Mouse (Mus musculus) lung, postnatal 0 days (tissue): ENCODE data around the gene Sugp1. TPM values are rescaled to one million over a fixed set of nuclear protein-coding genes. Genes with fewer than 3 reads are reported as not detected.

Experiments
- ATAC-seq: fragments of 200-750 bp; cut with Nextera tagmentation; 2 replicates; pipeline ENCODE4 v1.8.0; 2017; ENCODE audit warnings: moderate library complexity
- DNase-seq: peaks from one replicate; pipeline ENCODE4 v3.0.0-alpha.2; 2016; ENCODE audit warnings: low spot score
- H3K27ac ChIP-seq: fragments of 300-500 bp; sonication (generic); 2 replicates; pipeline ENCODE4 v1.5.1; 2014; ENCODE audit warnings: antibody characterized with exemption, mild to moderate bottlenecking, low read length, mixed read lengths
- H3K27me3 ChIP-seq: fragments of 300-500 bp; sonication (generic); replicated peaks from 2 replicates; pipeline ENCODE4 v1.6.1; 2014; ENCODE audit warnings: low read length, mixed read lengths; ENCODE audit not compliant: insufficient read depth
- H3K36me3 ChIP-seq: fragments of 300-500 bp; sonication (generic); 2 replicates; pipeline ENCODE4 v1.6.1; 2014; ENCODE audit warnings: low read length, mixed read lengths; ENCODE audit not compliant: insufficient read depth
- H3K4me1 ChIP-seq: fragments of 300-500 bp; sonication (generic); 2 replicates; pipeline ENCODE4 v1.6.1; 2014; ENCODE audit warnings: antibody characterized with exemption, low read depth, low read length, mixed read lengths; ENCODE audit not compliant: insufficient read depth
- H3K4me2 ChIP-seq: fragments of 300-500 bp; sonication (generic); replicated peaks from 2 replicates; pipeline ENCODE4 v1.6.1; 2014; ENCODE audit warnings: low read depth, mild to moderate bottlenecking, low read length, moderate library complexity, mixed read lengths
- H3K4me3 ChIP-seq: fragments of 300-500 bp; sonication (generic); 2 replicates; pipeline ENCODE4 v1.5.1; 2014; ENCODE audit warnings: low read depth, low read length
- H3K9ac ChIP-seq: fragments of 300-500 bp; sonication (generic); replicated peaks from 2 replicates; pipeline ENCODE4 v1.6.1; 2014; ENCODE audit warnings: low read depth, mild to moderate bottlenecking
- H3K9me3 ChIP-seq: fragments of 300-500 bp; sonication (generic); 2 replicates; pipeline ENCODE4 v1.6.1; 2016; ENCODE audit warnings: low read length, mixed read lengths
- CTCF ChIP-seq: IDR thresholded peaks from 2 replicates; pipeline ENCODE4 v1.5.1; 2016; ENCODE audit warnings: antibody characterized with exemption, mild to moderate bottlenecking
- EP300 ChIP-seq: IDR thresholded peaks from 2 replicates; pipeline ENCODE4 v1.6.1; 2016; ENCODE audit warnings: antibody characterized with exemption, mild to moderate bottlenecking, control low read depth
- WGBS: fragments of 180-500 bp; shearing (Covaris S2); extraction: QIAGEN DNeasy Blood & Tissue Kit; methylation state at CpG from one replicate; pipeline ENCODE4 v1.1.7; 2014; 5-methylcytosine and 5-hydroxymethylcytosine counted together
- polyA plus RNA-seq: library from polyadenylated mRNA; unstranded; fragments of >200 nt; fragmentation: Nextera tagmentation; extraction: Ambion mirVana; gene quantifications from 2 replicates; pipeline ENCODE4 v1.2.1, GENCODE M21; 2015

Sugp1 gene
- polyA plus RNA-seq, 1 experiment from 2014 or later = 27.3 TPM

DNA sequence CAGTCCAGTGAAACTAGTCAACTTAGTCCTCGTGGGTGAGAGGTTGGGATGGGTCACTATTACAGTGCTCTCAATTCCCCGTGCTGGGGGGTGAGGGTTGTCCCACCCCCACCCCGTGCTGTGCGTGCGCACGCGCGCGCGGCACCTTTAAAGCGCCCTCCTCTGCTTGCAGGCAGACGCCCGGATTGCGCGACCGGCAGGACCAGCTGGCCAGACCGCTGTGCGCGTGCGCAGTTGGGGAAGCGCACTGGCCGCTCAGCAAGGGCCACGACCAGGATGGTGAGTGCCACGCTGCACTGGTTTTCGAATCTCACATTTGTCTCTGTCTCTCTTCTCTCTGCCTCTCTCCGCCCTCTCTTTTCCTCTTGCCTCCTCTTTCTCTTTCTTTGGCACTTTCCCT, 40.7 kb downstream of the Sugp1 start, which contains the start of gene Hapln4:
Hapln4 (plus strand) TSS at position 173 of the 400 bp plus-strand sequence.
- H3K27ac ChIP-seq = no peak within 1 kb of the TSS
- H3K27me3 ChIP-seq = peaks cover 52% of the 10 kb centered on the region
- peak within 1 kb of the TSS; percentile 48 for H3K4me2 ChIP-seq
- no peak within 1 kb of the TSS for H3K9ac ChIP-seq
- peak within 1 kb of the TSS; percentile 17 for H3K4me3 ChIP-seq
- H3K36me3 ChIP-seq = no peaks in the 10 kb centered on the region
- no peaks in the 10 kb centered on the region; the same call in 1 of the 2 replicates for H3K4me1 ChIP-seq
- no peak for ATAC-seq
- peak; percentile 49 for DNase-seq
- H3K9me3 ChIP-seq = no peaks in the 10 kb centered on the region
- WGBS = 2% methylated on average over 25 of the region's 26 CpGs
- TF ChIP-seq CTCF = 0 out of 2 replicates have a peak, but pooled peaks have one; percentile 2
- no peak for TF ChIP-seq EP300

DNA sequence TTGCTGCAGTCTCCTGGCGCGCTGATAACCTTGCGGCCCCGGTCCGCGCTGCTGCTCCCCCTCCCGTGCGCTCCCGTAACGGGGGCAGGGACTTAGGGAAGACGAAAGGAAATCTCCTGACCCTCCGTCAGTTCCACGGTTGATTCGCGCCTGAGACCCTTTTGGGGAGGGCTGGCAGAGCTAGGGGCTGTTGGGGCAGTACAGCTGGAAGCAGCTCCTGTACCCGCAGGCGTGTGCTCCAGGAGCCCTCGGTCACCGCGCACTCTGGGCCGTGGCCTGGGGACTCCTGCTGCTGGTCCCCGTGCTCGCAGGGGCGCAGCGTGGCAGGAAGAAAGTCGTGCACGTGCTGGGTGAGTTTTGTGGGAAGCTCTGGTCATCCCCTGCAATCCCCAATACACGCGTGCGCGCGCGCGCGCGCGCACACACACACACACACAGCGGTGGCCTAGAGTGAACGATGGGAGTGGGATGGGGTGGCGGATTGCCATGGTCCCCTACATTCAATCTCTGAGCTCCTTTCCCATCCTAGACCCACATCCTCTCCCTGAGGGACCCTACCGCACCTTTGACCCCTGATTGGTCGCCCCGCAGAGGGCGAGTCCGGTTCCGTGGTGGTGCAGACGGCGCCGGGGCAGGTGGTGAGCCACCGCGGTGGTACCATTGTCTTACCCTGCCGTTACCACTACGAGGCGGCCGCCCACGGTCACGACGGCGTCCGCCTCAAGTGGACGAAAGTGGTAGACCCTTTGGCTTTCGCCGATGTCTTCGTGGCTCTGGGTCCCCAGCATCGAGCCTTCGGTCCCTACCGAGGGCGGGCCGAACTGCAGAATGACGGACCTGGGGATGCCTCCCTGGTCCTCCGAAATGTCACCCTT, 41.8 kb downstream of the Sugp1 start:
- H3K4me1 ChIP-seq = no peaks in the 10 kb centered on the region; the same call in 1 of the 2 replicates
- ATAC-seq (no peak), DNase-seq (no peak)
- peaks cover 64% of the 10 kb centered on the region for H3K27me3 ChIP-seq
- no peaks in the 10 kb centered on the region for H3K36me3 ChIP-seq
- H3K4me2 ChIP-seq = peak overlapping the region; percentile 48
- no peaks in the 10 kb centered on the region for H3K9me3 ChIP-seq
- WGBS = 5% methylated on average over 56 of the region's 71 CpGs
- H3K9ac ChIP-seq = no peak overlapping the region
- peak; percentile 44 for TF ChIP-seq CTCF
- TF ChIP-seq EP300 = no peak
- peak overlapping the region; percentile 17 for H3K4me3 ChIP-seq
- no peak overlapping the region for H3K27ac ChIP-seq

DNA sequence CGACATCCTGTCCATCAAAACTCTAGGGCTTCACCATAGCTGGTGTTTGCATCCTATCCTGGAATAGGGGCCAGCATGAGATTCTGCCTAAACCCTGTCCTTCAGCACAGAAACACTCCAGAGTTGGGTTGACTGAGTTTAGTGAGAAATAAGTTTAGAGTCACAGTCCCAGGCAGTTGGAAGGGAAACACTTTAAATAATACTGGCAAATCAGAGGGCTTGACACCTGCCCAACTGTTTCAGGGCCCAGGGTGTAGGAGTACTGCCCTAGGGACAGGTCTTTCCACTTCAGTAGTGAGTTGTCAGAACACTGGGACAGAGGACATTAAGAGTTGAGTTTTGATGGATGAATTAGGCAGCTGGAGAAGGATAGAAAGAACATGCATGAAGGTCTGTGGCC, 43.5 kb downstream of the Sugp1 start:
- no peak overlapping the region for H3K4me3 ChIP-seq
- WGBS = 40% methylated on average over 1 of the region's 1 CpGs
- no peaks in the 10 kb centered on the region for H3K9me3 ChIP-seq
- no peaks in the 10 kb centered on the region; the same call in 1 of the 2 replicates for H3K4me1 ChIP-seq
- no peak overlapping the region for H3K4me2 ChIP-seq
- H3K36me3 ChIP-seq = no peaks in the 10 kb centered on the region
- H3K27ac ChIP-seq = no peak overlapping the region
- H3K27me3 ChIP-seq = peaks cover 64% of the 10 kb centered on the region
- no peak overlapping the region for H3K9ac ChIP-seq
- ATAC-seq = no peak
- TF ChIP-seq CTCF = no peak
- no peak for TF ChIP-seq EP300
- DNase-seq = no peak

DNA sequence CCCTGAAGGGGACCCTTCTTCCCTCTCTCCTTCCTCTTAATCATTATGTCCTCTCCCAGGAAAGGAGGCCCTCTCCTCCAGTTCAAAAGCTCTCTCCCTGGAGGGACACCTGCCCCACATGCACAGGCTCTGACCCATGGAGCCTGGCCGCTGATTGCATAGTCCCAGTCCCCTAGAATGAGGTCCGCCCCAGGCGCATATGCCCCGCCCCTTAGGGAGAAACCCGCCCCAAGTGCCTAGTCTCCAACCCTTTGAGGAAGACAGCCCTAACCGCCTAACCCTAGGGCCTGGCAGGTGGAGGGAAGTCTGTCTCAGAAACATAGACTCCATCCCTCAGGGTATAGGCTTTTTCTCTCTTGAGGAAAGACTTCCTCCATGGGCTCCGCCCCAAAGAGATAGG, 44.6 kb downstream of the Sugp1 start:
- H3K4me3 ChIP-seq = no peak overlapping the region
- no peak overlapping the region for H3K4me2 ChIP-seq
- H3K9me3 ChIP-seq = no peaks in the 10 kb centered on the region
- DNase-seq (no peak), ATAC-seq (no peak)
- H3K4me1 ChIP-seq = no peaks in the 10 kb centered on the region; the same call in 1 of the 2 replicates
- H3K36me3 ChIP-seq = no peaks in the 10 kb centered on the region
- 6% methylated on average over 7 of the region's 7 CpGs for WGBS
- H3K27ac ChIP-seq = no peak overlapping the region
- TF ChIP-seq EP300 (no peak), CTCF (no peak)
- H3K27me3 ChIP-seq = peaks cover 64% of the 10 kb centered on the region
- H3K9ac ChIP-seq = no peak overlapping the region

- TF ChIP-seq EP300 = no peak
- peak; percentile 74 for TF ChIP-seq CTCF
- no peak overlapping the region for H3K4me2 ChIP-seq
- no peak overlapping the region for H3K27ac ChIP-seq
- no peak overlapping the region for H3K4me3 ChIP-seq
- peak; percentile 55; the same call in 1 of the 2 replicates for ATAC-seq
- no peaks in the 10 kb centered on the region for H3K9me3 ChIP-seq
- DNase-seq = peak; percentile 17
- H3K27me3 ChIP-seq = peaks cover 61% of the 10 kb centered on the region
- H3K4me1 ChIP-seq = no peaks in the 10 kb centered on the region; the same call in 1 of the 2 replicates
- whole genome bisulfite sequencing = 5% methylated on average over 56 of the region's 56 CpGs
- H3K36me3 ChIP-seq = no peaks in the 10 kb centered on the region
- no peak overlapping the region for H3K9ac ChIP-seq
Observed at GRCm38 (mm10) chr8:70087836-70088650, 45.4 kb downstream of the Sugp1 start.
